Mouse (Mus musculus) kidney, adult 2 months (tissue): ENCODE data around the gene Tmtc2. TPM values are rescaled to one million over a fixed set of nuclear protein-coding genes. Genes with fewer than 3 reads are reported as not detected.

ENCODE experiments used
- DNase-seq: peaks from one replicate; pipeline ENCODE4 v3.0.0; 2021
- H3K27ac ChIP-seq: fragments of 200-500 bp; 2 replicates; pipeline ENCODE4 v1.5.1; 2012; ENCODE audit warnings: low read depth, low read length, control low read depth, inconsistent platforms; ENCODE audit not compliant: insufficient read depth
- H3K27me3 ChIP-seq: fragments of 200-500 bp; replicated peaks from 2 replicates; pipeline ENCODE4 v1.6.1; 2012; ENCODE audit warnings: mild to moderate bottlenecking, moderate library complexity, low read length, inconsistent platforms; ENCODE audit not compliant: control insufficient read depth, insufficient read depth
- H3K36me3 ChIP-seq: fragments of 200-500 bp; 2 replicates; pipeline ENCODE4 v1.6.1; 2012; ENCODE audit warnings: mild to moderate bottlenecking, moderate library complexity, low read length, inconsistent platforms; ENCODE audit not compliant: control insufficient read depth, insufficient read depth
- H3K4me1 ChIP-seq: fragments of 200-500 bp; 2 replicates; pipeline ENCODE4 v1.6.1; 2011; ENCODE audit warnings: low read length; ENCODE audit not compliant: control insufficient read depth, insufficient read depth
- H3K4me3 ChIP-seq: fragments of 200-500 bp; 2 replicates; pipeline ENCODE4 v1.5.1; 2011; ENCODE audit warnings: mild to moderate bottlenecking, low read depth, low read length, control low read depth; ENCODE audit not compliant: insufficient read depth
- CTCF ChIP-seq: fragments of 200-500 bp; conservative IDR thresholded peaks from 2 replicates; pipeline ENCODE4 v1.5.1; 2011; ENCODE audit warnings: low read depth, mild to moderate bottlenecking, control low read depth, low read length, moderate library complexity, mixed read lengths; ENCODE audit not compliant: insufficient read depth, insufficient read length
- POLR2A ChIP-seq: fragments of 200-500 bp; IDR thresholded peaks from one replicate; pipeline ENCODE4 v1.6.1; 2011; ENCODE audit warnings: low read depth, low read length, control low read depth
- WGBS: fragments of 180-500 bp; shearing (Covaris S2); methylation state at CpG from one replicate; pipeline ENCODE4 v1.1.7; 2018; 5-methylcytosine and 5-hydroxymethylcytosine counted together
- polyA plus RNA-seq: library from polyadenylated mRNA; depleted of rRNA; stranded (reverse); fragments of >200 nt; gene quantifications from 2 replicates; pipeline ENCODE4 v1.2.3, GENCODE M21; 2012

Gene Tmtc2
- polyA plus RNA-seq, 1 experiment: 1.1 TPM

GRCm38 (mm10) chr10:105189746-105190145, 384.5 kb downstream of the Tmtc2 start:
- WGBS: 82% methylated on average over 4 of the region's 4 CpGs
- no peaks in the 10 kb centered on the region for H3K4me1 ChIP-seq
- TF ChIP-seq POLR2A (no peak), CTCF (no peak)
- no peak overlapping the region for H3K27ac ChIP-seq
- no peak for DNase-seq
- H3K4me3 ChIP-seq: no peak overlapping the region
- no peaks in the 10 kb centered on the region for H3K36me3 ChIP-seq
- H3K27me3 ChIP-seq: no peaks in the 10 kb centered on the region

GRCm38 (mm10) chr10:105186636-105187035, 387.6 kb downstream of the Tmtc2 start:
- no peak for TF ChIP-seq POLR2A
- TF ChIP-seq CTCF: no peak
- no peak for DNase-seq
- 94% methylated on average over 5 of the region's 5 CpGs for WGBS
- no peaks in the 10 kb centered on the region for H3K4me1 ChIP-seq
- no peaks in the 10 kb centered on the region for H3K36me3 ChIP-seq
- H3K27ac ChIP-seq: no peak overlapping the region
- H3K4me3 ChIP-seq: no peak overlapping the region
- no peaks in the 10 kb centered on the region; the same call in 1 of the 2 replicates for H3K27me3 ChIP-seq

GRCm38 (mm10) chr10:105168443-105169102, 405.7 kb downstream of the Tmtc2 start:
- no peak overlapping the region for H3K4me3 ChIP-seq
- no peak for DNase-seq
- H3K27ac ChIP-seq: no peak overlapping the region
- WGBS: 78% methylated on average over 5 of the region's 5 CpGs
- TF ChIP-seq POLR2A (no peak), CTCF (no peak)
- H3K36me3 ChIP-seq: no peaks in the 10 kb centered on the region
- no peaks in the 10 kb centered on the region for H3K27me3 ChIP-seq
- no peaks in the 10 kb centered on the region for H3K4me1 ChIP-seq

- Histone ChIP-seq H3K4me1 (no peaks in the 10 kb centered on the region), H3K4me3 (no peak overlapping the region), H3K27me3 (no peaks in the 10 kb centered on the region), H3K36me3 (no peaks in the 10 kb centered on the region), H3K27ac (no peak overlapping the region)
- TF ChIP-seq CTCF: no peak
- TF ChIP-seq POLR2A: no peak
- WGBS: 78% methylated on average over 5 of the region's 5 CpGs
- no peak for DNase-seq
Measured at GRCm38 (mm10) chr10:105165291-105165690, 409.0 kb downstream of the Tmtc2 start.

GRCm38 (mm10) chr10:105153789-105154188, 420.5 kb downstream of the Tmtc2 start:
- Histone ChIP-seq H3K4me3 (no peak overlapping the region), H3K27me3 (no peaks in the 10 kb centered on the region), H3K36me3 (no peaks in the 10 kb centered on the region), H3K27ac (no peak overlapping the region), H3K4me1 (no peaks in the 10 kb centered on the region)
- no peak for TF ChIP-seq POLR2A
- no peak for TF ChIP-seq CTCF
- no peak for DNase-seq

GRCm38 (mm10) chr10:105144382-105144781, 429.9 kb downstream of the Tmtc2 start:
- no peak for TF ChIP-seq POLR2A
- no peak for TF ChIP-seq CTCF
- peak; percentile 21 for DNase-seq
- Histone ChIP-seq H3K4me3 (no peak overlapping the region), H3K27ac (no peak overlapping the region), H3K27me3 (no peaks in the 10 kb centered on the region), H3K36me3 (no peaks in the 10 kb centered on the region), H3K4me1 (no peaks in the 10 kb centered on the region)
- 36% methylated on average over 4 of the region's 4 CpGs for WGBS

- no peak overlapping the region for H3K27ac ChIP-seq
- H3K27me3 ChIP-seq: no peaks in the 10 kb centered on the region
- no peak for DNase-seq
- WGBS: 81% methylated on average over 3 of the region's 3 CpGs
- H3K4me3 ChIP-seq: no peak overlapping the region
- TF ChIP-seq CTCF (no peak), POLR2A (no peak)
- H3K4me1 ChIP-seq: no peaks in the 10 kb centered on the region
- H3K36me3 ChIP-seq: no peaks in the 10 kb centered on the region
Measured at GRCm38 (mm10) chr10:105142201-105142600, 432.1 kb downstream of the Tmtc2 start.
